Mouse (Mus musculus) erythroblast, embryonic 14.5 days (primary cell): ENCODE measurements around the gene Fezf2. TPM values are rescaled to one million over a fixed set of nuclear protein-coding genes. Genes with fewer than 3 reads are reported as not detected.

ENCODE experiments used
- H3K27me3 ChIP-seq: 2 replicates; pipeline ENCODE4 v1.6.1; 2012; ENCODE audit warnings: inconsistent platforms; ENCODE audit not compliant: control insufficient read depth
- H3K36me3 ChIP-seq: 2 replicates; pipeline ENCODE4 v1.6.1; 2012; ENCODE audit warnings: mild to moderate bottlenecking, inconsistent platforms; ENCODE audit not compliant: control insufficient read depth
- H3K4me1 ChIP-seq: 2 replicates; pipeline ENCODE4 v1.6.1; 2012; ENCODE audit warnings: inconsistent platforms; ENCODE audit not compliant: control insufficient read depth
- H3K4me3 ChIP-seq: replicated peaks from 2 replicates; pipeline ENCODE3; 2012; ENCODE audit warnings: moderate library complexity, mild to moderate bottlenecking, inconsistent platforms
- H3K9me3 ChIP-seq: 2 replicates; pipeline ENCODE4 v1.6.1; 2012; ENCODE audit warnings: low read length, inconsistent platforms, mixed read lengths; ENCODE audit not compliant: control insufficient read depth
- GATA1 ChIP-seq: IDR thresholded peaks from 2 replicates; pipeline ENCODE4 v1.6.1; 2012; ENCODE audit warnings: low read length, inconsistent platforms, mixed read lengths
- TAL1 ChIP-seq: IDR thresholded peaks from 3 replicates; pipeline ENCODE4 v1.6.1; 2012; ENCODE audit warnings: low read length, inconsistent platforms, mixed read lengths
- polyA plus RNA-seq: library from polyadenylated mRNA; stranded (reverse); fragments of >175 nt; gene quantifications from 2 replicates; pipeline ENCODE4 v1.2.3, GENCODE M21; 2012

The Fezf2 gene
- polyA plus RNA-seq: 0.05 TPM in 1 of 2 replicates, not detected in the other

- H3K36me3 ChIP-seq: no peaks in the 10 kb centered on the region
- no peaks in the 10 kb centered on the region for H3K4me1 ChIP-seq
- no peaks in the 10 kb centered on the region for H3K9me3 ChIP-seq
- H3K27me3 ChIP-seq: peaks cover 90% of the 10 kb centered on the region
- TF ChIP-seq GATA1: no peak
- TF ChIP-seq TAL1: no peak
- no peak within 1 kb of the TSS for H3K4me3 ChIP-seq
Measured at GRCm38 (mm10) chr14:12348089-12348488, at the start of gene Fezf2. TSS of gene Fezf2 (minus strand) at chr14:12348189.

- Histone ChIP-seq H3K4me3 (no peak overlapping the region), H3K27me3 (no peaks in the 10 kb centered on the region), H3K36me3 (no peaks in the 10 kb centered on the region), H3K9me3 (no peaks in the 10 kb centered on the region), H3K4me1 (no peaks in the 10 kb centered on the region)
- TF ChIP-seq TAL1: no peak
- TF ChIP-seq GATA1: no peak
Measured at GRCm38 (mm10) chr14:12397561-12397960, 49.6 kb upstream of the Fezf2 start.

GRCm38 (mm10) chr14:12394318-12394717 is 46.3 kb upstream of the Fezf2 start:
- Histone ChIP-seq H3K4me1 (no peaks in the 10 kb centered on the region), H3K27me3 (no peaks in the 10 kb centered on the region), H3K36me3 (no peaks in the 10 kb centered on the region), H3K9me3 (no peaks in the 10 kb centered on the region), H3K4me3 (no peak overlapping the region)
- TF ChIP-seq GATA1 (no peak), TAL1 (no peak)

GRCm38 (mm10) chr14:12393271-12393861 is 45.4 kb upstream of the Fezf2 start:
- Histone ChIP-seq H3K27me3 (no peaks in the 10 kb centered on the region), H3K4me1 (no peaks in the 10 kb centered on the region), H3K9me3 (no peaks in the 10 kb centered on the region), H3K4me3 (no peak overlapping the region), H3K36me3 (no peaks in the 10 kb centered on the region)
- TF ChIP-seq TAL1 (no peak), GATA1 (no peak)

- Histone ChIP-seq H3K4me3 (no peak overlapping the region), H3K27me3 (no peaks in the 10 kb centered on the region), H3K4me1 (no peaks in the 10 kb centered on the region), H3K9me3 (no peaks in the 10 kb centered on the region), H3K36me3 (no peaks in the 10 kb centered on the region)
- TF ChIP-seq TAL1: no peak
- TF ChIP-seq GATA1: no peak
Measured at GRCm38 (mm10) chr14:12391167-12391566, 43.2 kb upstream of the Fezf2 start.

GRCm38 (mm10) chr14:12388806-12389436 is 40.9 kb upstream of the Fezf2 start:
- no peak overlapping the region for H3K4me3 ChIP-seq

GRCm38 (mm10) chr14:12388192-12388795 is 40.3 kb upstream of the Fezf2 start:
- TF ChIP-seq GATA1 (no peak), TAL1 (no peak)
- H3K4me1 ChIP-seq: no peaks in the 10 kb centered on the region
- no peaks in the 10 kb centered on the region for H3K36me3 ChIP-seq
- no peak overlapping the region for H3K4me3 ChIP-seq
- H3K9me3 ChIP-seq: no peaks in the 10 kb centered on the region
- H3K27me3 ChIP-seq: no peaks in the 10 kb centered on the region

More at GRCm38 (mm10) chr14:12388806-12389436, 40.9 kb upstream of the Fezf2 start:
- Histone ChIP-seq H3K9me3 (no peaks in the 10 kb centered on the region), H3K4me1 (no peaks in the 10 kb centered on the region), H3K27me3 (no peaks in the 10 kb centered on the region), H3K36me3 (no peaks in the 10 kb centered on the region)
- no peak for TF ChIP-seq GATA1
- no peak for TF ChIP-seq TAL1

GRCm38 (mm10) chr14:12387176-12387575 is 39.2 kb upstream of the Fezf2 start:
- no peaks in the 10 kb centered on the region for H3K27me3 ChIP-seq
- H3K4me3 ChIP-seq: no peak overlapping the region
- H3K4me1 ChIP-seq: no peaks in the 10 kb centered on the region
- no peaks in the 10 kb centered on the region for H3K36me3 ChIP-seq
- H3K9me3 ChIP-seq: no peaks in the 10 kb centered on the region
- TF ChIP-seq TAL1 (no peak), GATA1 (no peak)

- Histone ChIP-seq H3K36me3 (no peaks in the 10 kb centered on the region), H3K4me3 (no peak overlapping the region), H3K4me1 (no peaks in the 10 kb centered on the region), H3K9me3 (no peaks in the 10 kb centered on the region), H3K27me3 (no peaks in the 10 kb centered on the region)
- TF ChIP-seq GATA1 (no peak), TAL1 (no peak)
Measured at GRCm38 (mm10) chr14:12377883-12378282, 29.9 kb upstream of the Fezf2 start.
